Mouse (Mus musculus): ENCODE results near the gene Kcnmb4.

The Kcnmb4 gene

GRCm38 (mm10) chr10:116452771-116453170 is 20.9 kb downstream of the Kcnmb4 start:
- no peak for DNase-seq (ENCODE audit: low spot score in 2 of 2)

DNA sequence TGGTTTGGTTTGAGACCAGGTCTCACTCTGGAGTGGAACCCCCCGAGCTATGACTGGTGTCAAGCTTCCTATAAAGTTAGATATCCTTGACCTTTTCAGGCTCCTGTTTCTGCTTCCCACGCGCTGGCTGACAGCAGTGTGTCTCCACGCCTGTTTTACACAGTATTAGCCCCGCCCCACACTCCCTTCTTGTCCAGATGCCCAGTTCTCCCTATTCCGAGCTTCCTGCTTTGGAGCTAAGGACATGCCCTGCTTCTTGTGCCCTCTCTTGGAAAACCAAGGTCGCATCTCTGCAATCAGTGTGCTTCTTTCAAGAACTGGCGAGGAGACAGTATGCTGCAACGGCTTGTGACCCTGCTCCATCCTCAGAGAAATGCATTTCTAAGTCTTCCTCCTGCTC is 23.1 kb downstream of the Kcnmb4 start:
- no peak for DNase-seq (ENCODE audit: low spot score in 2 of 2)

DNA sequence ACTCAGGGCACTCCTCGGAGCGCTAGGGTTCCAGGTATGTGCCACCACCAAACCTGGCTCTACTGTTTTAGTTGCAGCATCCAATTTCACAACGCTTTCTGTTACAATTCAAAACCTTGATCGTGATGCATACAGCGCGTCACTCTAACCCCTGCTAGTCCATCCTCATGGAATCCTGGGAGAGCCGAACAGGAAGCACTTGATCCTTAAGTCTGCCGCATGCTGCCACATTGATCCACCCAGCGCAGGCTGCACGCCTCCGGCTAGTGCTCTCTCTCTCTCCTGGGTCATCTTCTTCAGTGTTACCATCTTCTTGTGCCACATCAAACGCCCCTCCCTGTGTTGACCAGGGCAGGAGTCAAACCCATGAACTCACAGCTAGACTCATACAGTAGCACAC is 25.5 kb downstream of the Kcnmb4 start:
- no peak for DNase-seq (ENCODE audit: low spot score in 2 of 2)

GRCm38 (mm10) chr10:116447176-116447575 is 26.5 kb downstream of the Kcnmb4 start:
- DNase-seq (ENCODE audit: low spot score in 2 of 2), result no peak

DNA sequence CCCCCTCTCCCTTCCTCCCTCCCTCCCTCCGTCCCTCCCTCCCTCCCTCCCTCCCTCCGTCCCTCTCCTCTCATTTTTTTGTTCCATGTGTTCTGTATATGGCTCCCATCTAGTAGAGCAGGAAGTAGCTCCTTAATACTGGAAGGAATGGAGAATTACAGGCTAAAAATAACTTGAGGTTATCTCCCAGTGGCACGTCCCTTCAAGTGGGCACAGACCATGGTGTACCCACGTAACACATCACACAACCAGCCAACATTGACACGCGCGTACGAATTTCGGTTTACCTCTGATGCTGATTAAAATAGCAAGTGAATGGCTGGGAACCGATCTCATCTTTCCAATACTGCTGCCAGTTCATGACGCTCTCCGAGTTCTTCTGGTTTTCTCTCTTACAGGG is 27.6 kb downstream of the Kcnmb4 start:
- no peak for DNase-seq (ENCODE audit: low spot score in 2 of 2)

DNA sequence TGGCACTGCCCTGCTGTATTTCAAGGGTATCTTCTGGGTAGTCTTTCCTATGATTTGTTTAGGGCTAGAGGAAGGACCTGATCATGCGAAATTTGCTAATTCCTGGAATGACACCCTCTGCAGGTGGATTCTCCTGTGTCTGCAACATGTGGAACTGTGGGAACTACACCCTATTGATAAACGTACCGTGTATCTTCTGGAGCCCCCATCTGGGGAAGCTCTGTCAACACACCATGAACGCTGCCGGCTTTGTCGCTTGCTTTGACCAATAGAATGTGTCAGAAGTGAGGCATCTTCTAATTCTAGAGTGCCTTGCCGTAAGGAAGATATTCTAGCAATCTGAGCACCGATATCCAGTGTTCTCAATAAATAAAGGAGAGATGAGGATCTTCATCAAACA is 28.9 kb downstream of the Kcnmb4 start:
- DNase-seq (ENCODE audit: low spot score in 2 of 2), result no peak

DNA sequence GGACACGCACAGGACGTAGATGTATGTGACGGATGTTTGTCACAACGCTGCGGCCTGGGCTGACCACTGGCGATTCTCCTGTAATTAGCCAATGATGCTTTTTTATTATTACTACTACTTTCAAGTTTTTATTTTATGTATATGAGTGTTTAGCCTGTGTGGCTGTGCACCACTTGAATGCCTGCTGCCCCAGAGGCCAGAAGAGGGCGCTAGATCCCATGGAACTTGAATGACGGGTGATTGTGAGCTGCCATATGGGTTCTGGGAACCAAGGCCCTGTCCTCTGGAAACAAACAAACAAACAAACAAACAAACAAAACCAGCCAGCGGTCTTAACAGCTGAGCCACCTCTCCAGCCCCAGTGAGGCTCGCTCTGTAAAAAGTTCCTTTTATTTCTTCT is 29.3 kb downstream of the Kcnmb4 start:
- no peak for DNase-seq (ENCODE audit: low spot score in 2 of 2)

GRCm38 (mm10) chr10:116440946-116441345 is 32.7 kb downstream of the Kcnmb4 start:
- no peak for DNase-seq (ENCODE audit: low spot score in 2 of 2)

- no peak for DNase-seq (ENCODE audit: low spot score in 2 of 2)
Measured at GRCm38 (mm10) chr10:116440088-116440487, 33.6 kb downstream of the Kcnmb4 start.

DNA sequence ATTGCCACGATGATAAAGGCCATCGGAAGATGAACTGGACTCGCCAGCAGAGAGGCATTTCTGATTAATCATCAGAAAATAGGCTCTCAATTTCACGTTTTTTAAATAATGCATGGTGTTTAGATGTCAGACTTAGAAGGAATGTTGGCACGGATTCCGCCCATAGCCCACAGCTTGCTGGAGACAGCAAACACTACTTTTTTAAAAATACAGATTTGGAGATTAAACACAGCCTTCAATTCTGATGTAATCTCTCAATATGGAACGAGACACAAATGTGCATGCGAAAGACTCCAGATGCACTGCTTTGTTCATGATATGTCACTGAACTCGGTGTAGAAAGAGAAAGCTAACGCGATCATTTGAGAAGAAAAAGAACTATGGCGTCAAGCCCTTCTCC is 38.2 kb downstream of the Kcnmb4 start:
- DNase-seq (ENCODE audit: low spot score in 2 of 2), result no peak

GRCm38 (mm10) chr10:116432421-116432820 is 41.3 kb downstream of the Kcnmb4 start:
- no peak for DNase-seq (ENCODE audit: low spot score in 2 of 2)

DNA sequence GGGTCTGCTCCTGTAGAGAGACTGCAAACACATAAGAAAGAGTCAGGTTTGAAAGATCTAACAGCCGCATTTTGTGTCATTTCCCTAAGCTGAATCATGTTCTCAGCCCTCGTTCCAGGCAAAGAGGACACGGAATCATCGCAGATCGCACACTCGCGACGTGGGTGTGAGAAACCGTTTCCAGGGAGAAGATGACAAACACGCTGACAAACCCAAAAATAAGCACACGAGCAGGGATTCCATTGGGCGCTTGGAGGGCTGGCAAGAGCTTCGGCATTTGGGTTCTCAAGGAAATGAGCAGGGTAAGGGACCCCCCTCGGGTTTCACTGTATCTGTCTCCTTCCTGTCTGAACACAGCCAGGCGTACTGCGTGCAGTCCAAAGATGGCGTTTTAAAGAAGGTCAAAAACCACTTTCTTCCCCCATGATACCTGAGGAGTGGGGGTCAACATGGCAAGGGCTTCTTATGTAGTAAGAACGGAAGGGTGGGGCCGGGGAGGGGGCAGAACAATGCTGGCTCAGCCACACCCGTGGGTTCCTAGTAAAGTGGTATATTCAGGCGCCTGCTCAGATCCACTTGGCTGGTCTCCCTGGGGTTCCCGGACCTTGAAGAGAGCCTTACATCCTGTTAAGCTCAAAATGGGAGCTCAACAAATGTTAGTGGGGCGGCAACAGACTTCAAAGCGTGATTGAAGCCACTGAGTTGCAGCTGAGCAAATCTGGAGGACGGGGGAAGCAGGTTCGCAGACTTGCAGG is 45.5 kb downstream of the Kcnmb4 start:
- DNase-seq (ENCODE audit: low spot score in 2 of 2), result no peak

GRCm38 (mm10) chr10:116426176-116426575 is 47.5 kb downstream of the Kcnmb4 start:
- no peak for DNase-seq (ENCODE audit: low spot score in 2 of 2)

DNA sequence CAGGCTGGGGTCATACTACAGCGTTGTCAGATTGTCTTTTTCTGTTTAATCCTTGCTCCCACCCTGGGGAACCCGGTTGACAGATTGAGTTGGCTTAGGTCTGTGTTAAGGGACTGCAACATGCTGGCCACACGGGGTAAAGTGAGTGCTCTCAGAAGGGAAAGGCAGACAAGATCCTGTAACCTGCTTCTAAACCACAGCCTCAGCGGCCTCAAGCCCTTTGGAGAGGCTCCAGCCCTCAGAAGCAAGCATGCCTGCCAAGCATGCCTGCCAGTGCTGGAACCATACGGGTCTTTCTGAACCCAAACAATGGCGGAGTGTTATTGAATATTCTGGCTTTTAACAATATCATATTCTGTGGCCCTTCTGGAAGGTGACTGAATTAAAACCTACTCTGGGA is 48.8 kb downstream of the Kcnmb4 start:
- DNase-seq (ENCODE audit: low spot score in 2 of 2), result no peak

- DNase-seq (ENCODE audit: low spot score in 2 of 2), result no peak
Measured at GRCm38 (mm10) chr10:116422551-116422950, 51.1 kb downstream of the Kcnmb4 start.

DNA sequence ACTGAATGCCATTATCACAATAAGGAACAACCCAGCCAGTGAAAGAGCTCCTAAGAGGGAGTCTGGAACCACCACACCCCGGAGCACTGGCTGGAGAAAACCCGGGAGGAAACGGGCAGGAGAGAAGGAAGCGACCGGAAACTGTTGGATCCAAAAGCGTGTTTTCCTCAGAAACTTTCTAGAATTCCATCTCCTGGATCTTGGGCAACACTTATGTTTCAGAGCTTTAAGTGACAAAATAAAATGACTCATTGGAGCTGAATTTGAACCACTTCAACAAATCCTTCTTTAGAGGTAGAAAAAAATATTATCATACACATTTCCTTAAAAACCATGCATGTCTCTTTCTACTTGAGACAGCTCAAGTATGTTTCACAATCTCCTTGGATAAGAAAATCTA is 52.7 kb downstream of the Kcnmb4 start:
- DNase-seq (ENCODE audit: low spot score in 2 of 2), result no peak

DNA sequence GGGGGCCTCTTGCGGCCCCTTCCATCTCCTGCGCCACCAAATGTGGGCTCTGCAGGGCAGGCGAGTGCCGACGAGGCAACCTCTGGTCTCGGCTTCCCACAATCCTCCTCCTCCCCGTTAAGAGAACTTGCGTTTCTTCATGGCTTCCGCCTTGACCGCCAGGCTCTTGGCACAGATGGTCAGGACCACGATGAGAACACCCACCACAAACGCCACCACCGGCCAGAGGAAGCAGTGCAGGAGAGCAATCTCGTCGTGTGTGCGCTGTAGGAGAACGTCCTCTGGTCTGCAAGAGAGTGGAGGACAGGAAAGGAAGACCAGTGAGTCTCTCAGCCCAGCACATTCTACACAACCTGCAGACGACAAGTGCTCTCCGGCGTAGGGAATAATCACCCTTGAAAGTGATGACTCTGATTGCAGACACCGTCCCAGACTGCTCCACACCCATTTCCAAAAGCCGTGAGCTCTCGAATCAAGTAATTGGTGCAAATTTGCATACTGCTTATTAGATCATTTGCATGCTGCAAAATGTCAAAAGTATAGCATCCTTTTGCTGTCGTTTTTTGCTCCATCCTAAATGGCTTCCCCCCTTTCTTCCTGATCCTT is 55.5 kb downstream of the Kcnmb4 start:
- DNase-seq (ENCODE audit: low spot score in 2 of 2), result no peak

GRCm38 (mm10) chr10:116416726-116417125 is 57.0 kb downstream of the Kcnmb4 start:
- no peak for DNase-seq (ENCODE audit: low spot score in 2 of 2)

- no peak for DNase-seq (ENCODE audit: low spot score in 2 of 2)
Measured at GRCm38 (mm10) chr10:116416142-116416541, 57.5 kb downstream of the Kcnmb4 start.

DNA sequence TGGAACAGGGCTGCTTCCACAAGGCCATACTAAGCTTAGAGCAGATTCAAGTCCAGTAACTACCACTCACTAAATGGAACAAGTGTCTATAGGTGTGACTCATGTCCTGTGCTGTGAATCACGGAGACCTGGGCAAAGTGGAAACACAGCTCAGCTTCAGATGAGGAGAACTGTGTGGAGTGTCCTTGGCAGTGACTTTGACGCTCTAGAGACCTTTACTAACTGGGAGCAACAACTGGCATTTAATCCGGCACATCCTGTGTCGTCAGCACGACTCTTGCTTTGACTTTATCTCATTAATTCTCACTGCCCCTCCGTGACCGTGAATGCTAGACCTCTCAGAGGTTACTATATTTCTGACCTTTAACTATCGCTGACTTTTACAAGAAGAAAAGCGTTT is 62.9 kb downstream of the Kcnmb4 start:
- no peak for DNase-seq (ENCODE audit: low spot score in 2 of 2)

DNA sequence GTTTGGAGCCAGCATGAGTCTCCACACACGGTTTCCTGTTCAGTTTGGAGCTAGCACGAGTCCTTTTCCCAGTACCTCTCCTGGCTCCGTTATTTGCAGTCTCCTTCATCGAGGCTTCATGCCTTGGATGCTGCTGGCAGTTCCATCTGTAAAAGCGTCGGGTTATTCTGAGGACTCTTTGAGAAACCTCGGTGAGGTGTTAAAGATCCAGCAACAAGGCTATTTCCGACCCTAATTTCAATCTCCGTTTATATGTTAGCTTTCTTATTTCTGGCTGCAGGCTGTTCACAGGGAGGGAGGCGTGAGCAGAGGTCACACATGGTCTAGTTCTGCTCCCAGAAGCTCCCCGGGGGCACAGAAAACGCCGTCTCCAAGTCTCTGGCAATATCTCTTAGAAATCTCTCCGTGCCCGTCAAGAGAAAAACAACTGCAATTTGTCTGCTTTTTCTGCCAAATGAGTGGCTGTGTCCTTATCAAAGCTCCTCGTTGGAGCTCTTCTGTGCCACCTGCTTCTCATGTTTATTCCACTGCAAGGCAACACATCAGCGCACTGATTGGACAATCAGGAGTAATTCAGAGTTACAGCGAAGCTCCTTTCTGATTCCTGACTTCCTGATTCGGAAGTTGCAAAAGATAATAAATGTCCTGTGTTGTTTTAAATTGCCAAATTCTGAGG is 65.9 kb downstream of the Kcnmb4 start:
- no peak for DNase-seq (ENCODE audit: low spot score in 2 of 2)

GRCm38 (mm10) chr10:116405011-116405410 is 68.7 kb downstream of the Kcnmb4 start:
- no peak for DNase-seq (ENCODE audit: low spot score in 2 of 2)

GRCm38 (mm10) chr10:116403679-116404078 is 70.0 kb downstream of the Kcnmb4 start:
- no peak for DNase-seq (ENCODE audit: low spot score in 2 of 2)

All from thymus, postnatal 10 days (tissue).